Mouse (Mus musculus) G1E (cell line): ENCODE data around the gene Rab8a.

Experiments
- CTCF ChIP-seq: IDR thresholded peaks from 2 replicates; pipeline ENCODE4 v1.5.1; 2012; ENCODE audit warnings: low read depth, low read length, inconsistent platforms, mixed read lengths
- GATA1 ChIP-seq: IDR thresholded peaks from 2 replicates; pipeline ENCODE4 v1.6.1; 2012; ENCODE audit warnings: borderline replicate concordance, low read length, inconsistent platforms, mixed read lengths
- TAL1 ChIP-seq: conservative IDR thresholded peaks from 2 replicates; pipeline ENCODE4 v1.6.1; 2012; ENCODE audit warnings: low read depth, low read length, inconsistent platforms, mixed read lengths

DNA sequence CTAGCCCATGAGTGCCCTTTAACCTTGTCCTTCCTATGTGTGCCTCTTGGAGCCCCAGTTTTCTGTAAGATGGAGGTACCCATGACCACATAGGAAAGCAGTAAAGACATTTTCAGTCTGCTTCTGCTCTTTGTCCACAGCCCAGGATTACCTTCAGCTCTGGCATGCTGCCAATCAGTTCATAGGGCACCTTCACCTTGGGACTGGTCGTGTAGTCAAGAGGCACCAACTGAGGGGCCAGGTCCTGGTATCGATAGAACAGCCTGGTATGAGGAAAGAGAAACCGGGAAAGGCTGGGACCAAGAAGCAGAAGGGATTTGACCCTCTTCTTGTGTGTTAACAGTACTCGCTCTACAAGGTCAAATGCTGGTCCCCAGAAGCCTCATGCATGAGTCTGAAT, 49.2 kb downstream of the Rab8a start:
- no peak for TF ChIP-seq CTCF
- no peak for TF ChIP-seq TAL1
- TF ChIP-seq GATA1: no peak
